Mouse (Mus musculus): ENCODE measurements around the gene Catsper4. TPM values are rescaled to one million over a fixed set of nuclear protein-coding genes. Genes with fewer than 3 reads are reported as not detected.

Catsper4 gene
- polyA plus RNA-seq, 1 experiment from 2014 or later: not detected

DNA sequence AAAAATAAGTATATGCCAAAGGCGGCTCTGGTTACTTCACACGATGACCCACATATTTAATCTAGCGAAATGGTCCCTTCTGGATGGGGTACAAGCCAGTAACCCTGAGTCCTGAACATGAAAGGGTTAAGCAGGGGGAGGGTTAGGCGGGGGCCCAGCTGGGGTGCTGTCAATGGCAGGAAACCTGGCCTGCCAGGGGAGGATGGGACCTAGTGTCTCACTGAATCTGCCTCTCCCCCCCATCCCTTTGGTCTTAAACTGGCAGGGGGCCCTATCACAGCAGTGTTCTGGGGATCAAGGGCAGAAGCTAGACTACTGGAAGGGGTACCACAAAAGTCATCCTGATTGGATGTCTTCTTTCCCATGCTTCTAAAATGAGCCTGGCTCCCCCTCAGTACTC lies 28.7 kb upstream of the Catsper4 start:
- DNase-seq (ENCODE audit: extremely low spot score, low spot score): no peak
- WGBS: 22% methylated on average over 4 of the region's 4 CpGs
- Histone ChIP-seq H3K27me3 (ENCODE audit: poor library complexity, severe bottlenecking) (peaks cover 60% of the 10 kb centered on the region), H3K36me3 (replicated peaks) (no peaks in the 10 kb centered on the region), H3K9me3 (no peaks in the 10 kb centered on the region), H3K27ac (peak overlapping the region; percentile 83), H3K4me3 (peak overlapping the region; percentile 22; the same call in 1 of the 2 replicates), H3K4me1 (peaks cover 80% of the 10 kb centered on the region)

DNA sequence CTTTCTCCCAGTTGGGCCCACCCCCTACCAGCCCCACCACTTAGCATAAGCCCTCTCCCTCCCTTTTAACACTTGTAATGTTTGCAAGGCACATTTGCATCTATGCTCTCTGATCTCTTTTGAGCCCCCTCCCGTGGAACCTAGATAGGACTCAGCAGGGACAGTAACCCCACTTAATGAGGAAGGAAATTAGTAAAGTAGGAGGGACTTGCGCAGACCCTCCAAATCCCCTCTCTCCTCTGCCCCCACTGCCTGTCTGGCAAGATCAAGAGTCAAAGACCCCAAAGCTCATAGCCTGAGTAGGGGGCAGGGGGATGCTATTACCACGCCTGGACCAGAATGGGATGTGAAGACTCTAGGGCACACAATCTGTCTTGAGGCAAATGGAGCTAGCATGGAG lies 27.7 kb upstream of the Catsper4 start:
- no peaks in the 10 kb centered on the region for H3K9me3 ChIP-seq
- peaks cover 71% of the 10 kb centered on the region for H3K27me3 ChIP-seq (ENCODE audit: poor library complexity, severe bottlenecking)
- peaks cover 90% of the 10 kb centered on the region for H3K4me1 ChIP-seq
- 0 out of 2 replicates have a peak overlapping the region, but pooled peaks have one; percentile 8 for H3K27ac ChIP-seq
- WGBS: 14% methylated on average over 3 of the region's 3 CpGs
- H3K4me3 ChIP-seq: no peak overlapping the region
- no peak for DNase-seq (ENCODE audit: extremely low spot score, low spot score)
- H3K36me3 ChIP-seq (replicated peaks): no peaks in the 10 kb centered on the region

GRCm38 (mm10) chr4:134253722-134254324 lies 26.6 kb upstream of the Catsper4 start, which contains the start of gene Grrp1:
Gene Grrp1, minus strand, starts transcription at chr4:134254106.
- peak within 1 kb of the TSS; percentile 58 for H3K4me3 ChIP-seq
- no peaks in the 10 kb centered on the region for H3K36me3 ChIP-seq (replicated peaks)
- H3K27me3 ChIP-seq (ENCODE audit: poor library complexity, severe bottlenecking): peaks cover 81% of the 10 kb centered on the region
- under 1% methylated on average over 13 of the region's 13 CpGs for WGBS
- peaks cover 100% of the 10 kb centered on the region for H3K4me1 ChIP-seq
- peak within 1 kb of the TSS; percentile 79 for H3K27ac ChIP-seq
- no peaks in the 10 kb centered on the region for H3K9me3 ChIP-seq
- peak; percentile 61 for DNase-seq (ENCODE audit: extremely low spot score, low spot score)

GRCm38 (mm10) chr4:134252911-134253721 lies 25.9 kb upstream of the Catsper4 start:
- Histone ChIP-seq H3K9me3 (no peaks in the 10 kb centered on the region), H3K36me3 (replicated peaks) (no peaks in the 10 kb centered on the region), H3K27ac (peak overlapping the region; percentile 79), H3K27me3 (ENCODE audit: poor library complexity, severe bottlenecking) (peaks cover 88% of the 10 kb centered on the region), H3K4me1 (peaks cover 96% of the 10 kb centered on the region), H3K4me3 (peak overlapping the region; percentile 58)
- 2% methylated on average over 15 of the region's 15 CpGs for WGBS
- DNase-seq (ENCODE audit: extremely low spot score, low spot score): no peak

DNA sequence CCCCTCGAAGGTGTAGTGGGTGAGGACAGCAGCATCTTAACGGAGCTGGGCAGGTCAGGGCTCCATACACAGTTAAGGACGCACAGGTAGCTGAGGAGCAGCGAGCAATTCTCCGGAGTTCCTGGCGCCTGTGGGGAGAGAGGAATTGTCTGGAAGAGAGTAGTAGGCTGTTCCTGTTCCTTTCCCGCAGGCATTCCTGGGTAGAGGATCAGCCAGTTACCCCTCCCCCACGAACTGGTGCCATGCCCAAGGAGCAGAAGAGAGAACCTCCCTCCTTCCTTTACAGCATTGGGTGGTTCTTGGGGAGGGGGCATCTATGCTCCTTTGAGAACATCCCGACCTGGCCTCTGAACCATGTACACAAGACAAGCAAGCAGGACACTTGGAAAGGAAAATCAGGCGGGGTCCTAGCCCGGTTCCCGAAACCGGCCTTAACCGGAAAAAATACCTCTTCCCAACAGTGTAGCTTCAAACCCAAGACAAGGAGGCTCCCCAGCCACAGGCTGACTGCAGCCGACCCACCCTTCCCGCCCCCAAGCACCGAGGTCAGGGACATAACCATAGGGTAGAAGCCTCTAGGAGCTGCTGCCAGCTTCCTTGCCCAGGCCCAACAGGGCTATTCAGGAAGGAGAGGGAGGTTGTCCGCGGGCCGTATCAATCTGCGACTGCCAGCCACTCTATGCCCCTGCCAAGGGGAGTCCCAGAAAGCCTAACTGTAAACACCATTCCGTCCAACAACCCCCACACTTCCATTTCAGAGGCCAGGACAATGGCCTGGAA lies 25.1 kb upstream of the Catsper4 start:
- Histone ChIP-seq H3K9me3 (no peaks in the 10 kb centered on the region), H3K27ac (peak overlapping the region; percentile 79), H3K4me3 (peak overlapping the region; percentile 58), H3K4me1 (peaks cover 96% of the 10 kb centered on the region), H3K27me3 (ENCODE audit: poor library complexity, severe bottlenecking) (peaks cover 96% of the 10 kb centered on the region), H3K36me3 (replicated peaks) (no peaks in the 10 kb centered on the region)
- DNase-seq (ENCODE audit: extremely low spot score, low spot score): no peak
- WGBS: 2% methylated on average over 22 of the region's 22 CpGs

GRCm38 (mm10) chr4:134251241-134252130 lies 24.3 kb upstream of the Catsper4 start:
- peak overlapping the region; percentile 58 for H3K4me3 ChIP-seq

DNA sequence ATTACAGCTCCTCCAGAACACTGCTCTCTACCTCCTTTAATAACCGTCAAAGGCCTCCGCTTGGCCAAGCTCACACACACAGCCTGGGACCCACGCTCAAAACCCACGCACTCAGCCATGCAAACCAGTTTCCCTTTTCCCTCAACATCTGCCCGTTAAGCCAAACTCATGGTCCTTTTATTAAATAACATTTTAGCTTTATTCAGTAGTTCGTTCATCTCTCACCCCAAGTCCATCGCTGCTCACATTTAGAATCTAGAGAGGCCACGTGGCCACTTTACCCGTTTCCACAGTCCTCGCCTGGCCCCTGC lies 23.7 kb upstream of the Catsper4 start:
- H3K4me1 ChIP-seq: peaks cover 96% of the 10 kb centered on the region
- H3K9me3 ChIP-seq: no peaks in the 10 kb centered on the region
- no peaks in the 10 kb centered on the region for H3K36me3 ChIP-seq (replicated peaks)
- H3K27me3 ChIP-seq (ENCODE audit: poor library complexity, severe bottlenecking): peaks cover 99% of the 10 kb centered on the region
- peak overlapping the region; percentile 79 for H3K27ac ChIP-seq
- WGBS: 9% methylated on average over 10 of the region's 10 CpGs
- H3K4me3 ChIP-seq: peak overlapping the region; percentile 58
- DNase-seq (ENCODE audit: extremely low spot score, low spot score): peak; percentile 43

More at GRCm38 (mm10) chr4:134251241-134252130, 24.3 kb upstream of the Catsper4 start:
- 1% methylated on average over 91 of the region's 91 CpGs for WGBS
- Histone ChIP-seq H3K27me3 (ENCODE audit: poor library complexity, severe bottlenecking) (peaks cover 100% of the 10 kb centered on the region), H3K27ac (peak overlapping the region; percentile 79), H3K9me3 (no peaks in the 10 kb centered on the region), H3K4me1 (peaks cover 96% of the 10 kb centered on the region), H3K36me3 (replicated peaks) (no peaks in the 10 kb centered on the region)
- peak; percentile 58 for DNase-seq (ENCODE audit: extremely low spot score, low spot score)

DNA sequence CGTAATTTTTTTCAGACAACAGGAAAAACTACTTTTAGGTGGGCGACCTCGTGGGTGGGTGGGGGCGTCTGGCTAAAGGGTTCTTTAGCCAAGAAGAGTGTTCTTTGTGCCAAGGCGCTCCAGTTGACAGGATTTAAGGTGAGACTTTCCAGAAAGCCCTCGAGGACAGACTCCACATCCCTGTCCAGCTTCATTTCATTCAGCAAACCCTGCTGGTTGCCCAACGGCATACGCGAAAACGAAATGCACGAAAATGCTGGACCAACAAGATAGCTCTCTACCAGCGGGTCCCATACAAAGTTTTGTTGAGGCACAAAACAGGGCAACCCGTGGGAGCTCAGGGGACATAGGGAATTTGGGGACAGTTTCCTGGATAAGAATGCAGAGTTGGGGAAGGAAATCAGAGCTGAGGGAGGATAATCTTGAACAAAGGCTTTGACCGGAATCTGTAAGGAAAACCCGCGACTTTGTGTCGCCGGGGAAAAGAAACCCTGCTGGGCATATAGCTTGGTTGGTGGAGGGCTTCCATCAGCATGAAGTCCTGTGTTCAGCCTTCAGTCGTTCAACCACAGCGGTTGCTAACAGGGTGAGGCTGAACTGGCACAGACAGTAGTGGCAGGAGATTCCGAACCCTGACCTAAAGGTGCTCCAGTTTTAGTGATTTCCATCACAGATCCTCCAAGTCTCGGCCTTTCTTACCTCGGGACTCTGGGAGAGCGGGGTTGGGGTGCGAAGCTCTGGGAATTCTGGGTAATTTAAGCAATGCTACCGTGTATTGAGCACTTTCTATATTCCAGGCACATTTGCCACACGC lies 23.1 kb upstream of the Catsper4 start:
- Histone ChIP-seq H3K4me1 (peaks cover 95% of the 10 kb centered on the region), H3K27me3 (ENCODE audit: poor library complexity, severe bottlenecking) (peaks cover 94% of the 10 kb centered on the region), H3K9me3 (no peaks in the 10 kb centered on the region), H3K36me3 (replicated peaks) (no peaks in the 10 kb centered on the region), H3K27ac (peak overlapping the region; percentile 79), H3K4me3 (peak overlapping the region; percentile 58)
- peak; percentile 46 for DNase-seq (ENCODE audit: extremely low spot score, low spot score)
- 5% methylated on average over 27 of the region's 27 CpGs for WGBS

DNA sequence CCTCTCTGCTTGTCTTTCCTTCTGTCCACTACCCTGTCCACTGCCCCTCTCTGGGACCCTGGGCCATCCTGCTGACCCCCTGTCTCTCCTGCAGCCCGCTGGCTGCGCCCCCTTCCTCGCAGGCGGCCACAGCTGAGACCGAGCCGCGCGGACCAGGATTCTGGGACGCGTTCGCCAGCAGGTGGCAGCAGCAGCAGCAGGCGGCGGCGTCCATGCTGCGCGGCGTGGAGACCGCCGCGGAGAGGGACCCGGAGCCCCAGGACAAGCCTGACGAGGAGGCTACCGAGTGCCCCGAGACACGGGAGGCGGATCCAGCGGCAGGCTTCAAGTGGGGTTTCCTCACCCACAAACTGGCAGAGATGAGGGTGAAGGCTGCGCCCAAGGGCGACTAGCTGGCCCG lies 22.5 kb upstream of the Catsper4 start:
- Histone ChIP-seq H3K4me1 (peaks cover 94% of the 10 kb centered on the region), H3K27me3 (ENCODE audit: poor library complexity, severe bottlenecking) (peaks cover 87% of the 10 kb centered on the region), H3K4me3 (peak overlapping the region; percentile 58), H3K9me3 (no peaks in the 10 kb centered on the region), H3K27ac (peak overlapping the region; percentile 79), H3K36me3 (replicated peaks) (no peaks in the 10 kb centered on the region)
- peak; percentile 79 for DNase-seq (ENCODE audit: extremely low spot score, low spot score)
- WGBS: under 1% methylated on average over 30 of the region's 30 CpGs

DNA sequence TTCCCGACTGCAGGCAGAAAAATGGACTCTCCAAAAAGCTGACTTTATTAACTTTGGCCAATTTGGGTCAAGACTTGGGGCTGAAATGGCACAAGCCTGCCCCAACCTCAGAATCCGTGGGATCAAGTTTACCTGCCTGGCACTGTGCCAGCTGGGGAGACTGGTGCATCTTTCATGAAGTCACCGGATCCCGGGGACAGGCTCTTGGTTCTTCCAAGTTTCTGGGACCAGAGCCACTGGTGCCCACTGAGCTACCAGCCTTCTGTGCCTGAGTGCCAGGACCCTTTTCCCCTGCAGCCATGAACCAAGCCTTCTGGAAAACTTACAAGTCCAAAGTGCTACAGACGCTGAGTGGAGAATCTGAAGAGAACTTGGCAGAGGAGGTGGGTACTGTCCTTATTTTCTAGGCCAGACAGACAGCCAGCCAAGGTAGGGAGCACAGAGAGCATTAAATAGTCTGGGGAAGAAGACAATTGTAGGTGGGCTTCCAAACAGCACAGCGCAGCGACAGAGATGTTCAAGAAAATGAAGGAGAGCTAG lies 19.6 kb upstream of the Catsper4 start, which contains the start of gene Gm30191:
Gene Gm30191 (plus strand): TSS at position 217 of the 540 bp plus-strand sequence.
- DNase-seq (ENCODE audit: extremely low spot score, low spot score): no peak
- peak within 1 kb of the TSS; percentile 97 for H3K4me3 ChIP-seq
- no peaks in the 10 kb centered on the region for H3K9me3 ChIP-seq
- H3K27ac ChIP-seq: peak within 1 kb of the TSS; percentile 87
- WGBS: 78% methylated on average over 7 of the region's 7 CpGs
- peaks cover 79% of the 10 kb centered on the region for H3K4me1 ChIP-seq
- peaks cover 17% of the 10 kb centered on the region for H3K36me3 ChIP-seq (replicated peaks)
- H3K27me3 ChIP-seq (ENCODE audit: poor library complexity, severe bottlenecking): peaks cover 58% of the 10 kb centered on the region

GRCm38 (mm10) chr4:134246256-134246655 lies 19.1 kb upstream of the Catsper4 start:
- WGBS: 38% methylated on average over 4 of the region's 4 CpGs
- peaks cover 17% of the 10 kb centered on the region for H3K36me3 ChIP-seq (replicated peaks)
- no peaks in the 10 kb centered on the region for H3K9me3 ChIP-seq
- DNase-seq (ENCODE audit: extremely low spot score, low spot score): no peak
- H3K27me3 ChIP-seq (ENCODE audit: poor library complexity, severe bottlenecking): peaks cover 53% of the 10 kb centered on the region
- peak overlapping the region; percentile 87 for H3K27ac ChIP-seq
- H3K4me1 ChIP-seq: peaks cover 74% of the 10 kb centered on the region
- H3K4me3 ChIP-seq: peak overlapping the region; percentile 97; the same call in 1 of the 2 replicates

Data from forebrain, embryonic 10.5 days (tissue).